Mouse (Mus musculus) G1E (cell line): ENCODE measurements around the gene Cadm1. TPM values are rescaled to one million over a fixed set of nuclear protein-coding genes. Genes with fewer than 3 reads are reported as not detected.

Source experiments
- ATAC-seq: 2 replicates; pipeline ENCODE4 v1.8.0; 2016; ENCODE audit warnings: mild to moderate bottlenecking; ENCODE audit not compliant: insufficient number of reproducible peaks, poor library complexity, low FRiP score, severe bottlenecking; ENCODE audit errors: extremely low read depth
- DNase-seq: peaks from one replicate; pipeline ENCODE4 v3.0.0; 2012; ENCODE audit warnings: low spot score
- H3K27me3 ChIP-seq: 2 replicates; pipeline ENCODE4 v1.6.1; 2012; ENCODE audit warnings: mild to moderate bottlenecking, low read length, inconsistent platforms; ENCODE audit not compliant: insufficient read depth
- H3K36me3 ChIP-seq: replicated peaks from 2 replicates; pipeline ENCODE3; 2012; ENCODE audit warnings: mild to moderate bottlenecking, inconsistent platforms
- H3K4me1 ChIP-seq: 2 replicates; pipeline ENCODE4 v1.6.1; 2012; ENCODE audit warnings: low read depth, low read length, inconsistent platforms, mixed read lengths; ENCODE audit not compliant: insufficient read depth
- H3K4me3 ChIP-seq: 2 replicates; pipeline ENCODE4 v1.5.1; 2012; ENCODE audit warnings: low read depth, mild to moderate bottlenecking, inconsistent platforms, low read length, moderate library complexity, mixed read lengths
- H3K9me3 ChIP-seq: replicated peaks from 2 replicates; pipeline ENCODE4 v1.6.1; 2012; ENCODE audit warnings: inconsistent platforms
- CTCF ChIP-seq: IDR thresholded peaks from 2 replicates; pipeline ENCODE4 v1.5.1; 2012; ENCODE audit warnings: low read depth, low read length, inconsistent platforms, mixed read lengths
- GATA1 ChIP-seq: IDR thresholded peaks from 2 replicates; pipeline ENCODE4 v1.6.1; 2012; ENCODE audit warnings: borderline replicate concordance, low read length, inconsistent platforms, mixed read lengths
- GATA2 ChIP-seq: IDR thresholded peaks from 2 replicates; pipeline ENCODE4 v1.6.1; 2012; ENCODE audit warnings: low read depth, low read length, inconsistent platforms, borderline replicate concordance
- POLR2AphosphoS5 ChIP-seq: IDR thresholded peaks from 2 replicates; pipeline ENCODE4 v1.6.1; 2012; ENCODE audit warnings: low read depth, low read length, inconsistent platforms; ENCODE audit not compliant: insufficient replicate concordance
- TAL1 ChIP-seq: conservative IDR thresholded peaks from 2 replicates; pipeline ENCODE4 v1.6.1; 2012; ENCODE audit warnings: low read depth, low read length, inconsistent platforms, mixed read lengths
- polyA plus RNA-seq: library from polyadenylated mRNA; stranded (reverse); fragments of >175 nt; gene quantifications from 2 replicates; pipeline ENCODE4 v1.2.3, GENCODE M21; 2012
- total RNA-seq, 2 experiments: library from RNA; stranded (forward) in 1 of 2; stranded (reverse) in 1 of 2; fragments of 200-1000 nt in 1 of 2; fragments of >200 nt in 1 of 2; fragmentation: Nextera tagmentation in 1 of 2; gene quantifications; 2 replicates each; pipeline ENCODE4 v1.2.3; 2014 to 2017

The Cadm1 gene
- total and polyA plus RNA-seq, 3 experiments = 0.38 TPM; not detected in 2

DNA sequence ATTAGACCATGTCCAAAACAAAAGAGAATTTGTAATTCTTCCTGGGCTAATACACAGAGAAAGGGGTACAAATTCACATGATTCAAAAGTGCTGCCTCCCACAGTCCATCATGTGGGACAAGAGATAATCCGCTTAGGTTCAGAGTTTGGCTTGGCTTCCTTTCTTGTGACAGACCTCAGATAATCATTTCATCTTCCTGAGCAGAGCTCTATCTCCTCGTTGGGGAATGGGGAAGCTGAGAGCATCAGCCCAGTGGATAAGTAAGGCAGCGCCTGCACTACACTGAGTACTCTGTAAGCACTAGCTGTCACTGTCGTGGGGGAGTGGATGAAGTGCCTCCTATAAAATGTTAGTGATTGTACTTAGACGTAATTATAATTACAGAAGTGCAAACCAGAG is 35.1 kb downstream of the Cadm1 start:
- DNase-seq = no peak
- H3K36me3 ChIP-seq = no peaks in the 10 kb centered on the region
- H3K4me3 ChIP-seq = no peak overlapping the region
- no peaks in the 10 kb centered on the region for H3K4me1 ChIP-seq
- H3K9me3 ChIP-seq = peaks cover 5% of the 10 kb centered on the region; the same call in 1 of the 2 replicates
- ATAC-seq = no peak
- TF ChIP-seq CTCF = no peak
- no peaks in the 10 kb centered on the region for H3K27me3 ChIP-seq

DNA sequence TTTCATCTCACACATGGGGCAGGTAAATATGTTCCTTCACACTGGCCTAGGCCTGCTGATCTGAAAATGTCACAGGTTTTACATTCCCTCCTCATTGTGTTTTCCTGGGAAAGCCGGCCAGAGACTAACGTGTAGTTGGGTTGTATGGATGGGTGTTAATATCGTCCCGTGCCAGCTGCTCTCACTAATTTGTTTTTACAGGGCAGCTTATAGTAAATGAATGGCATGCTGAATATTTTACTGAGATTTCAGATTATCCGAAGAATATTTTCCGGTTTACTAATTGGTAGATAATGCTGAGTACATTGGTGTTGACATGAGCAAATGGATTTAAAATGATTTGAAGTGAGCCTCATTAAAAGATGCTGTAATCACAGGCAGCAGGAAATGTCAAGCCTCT is 37.9 kb downstream of the Cadm1 start:
- Histone ChIP-seq H3K4me3 (no peak overlapping the region), H3K36me3 (no peaks in the 10 kb centered on the region), H3K9me3 (peaks cover 9% of the 10 kb centered on the region), H3K4me1 (no peaks in the 10 kb centered on the region), H3K27me3 (no peaks in the 10 kb centered on the region)
- ATAC-seq (no peak), DNase-seq (no peak)
- no peak for TF ChIP-seq POLR2AphosphoS5
- TF ChIP-seq CTCF = no peak
- no peak for TF ChIP-seq TAL1
- no peak for TF ChIP-seq GATA2

DNA sequence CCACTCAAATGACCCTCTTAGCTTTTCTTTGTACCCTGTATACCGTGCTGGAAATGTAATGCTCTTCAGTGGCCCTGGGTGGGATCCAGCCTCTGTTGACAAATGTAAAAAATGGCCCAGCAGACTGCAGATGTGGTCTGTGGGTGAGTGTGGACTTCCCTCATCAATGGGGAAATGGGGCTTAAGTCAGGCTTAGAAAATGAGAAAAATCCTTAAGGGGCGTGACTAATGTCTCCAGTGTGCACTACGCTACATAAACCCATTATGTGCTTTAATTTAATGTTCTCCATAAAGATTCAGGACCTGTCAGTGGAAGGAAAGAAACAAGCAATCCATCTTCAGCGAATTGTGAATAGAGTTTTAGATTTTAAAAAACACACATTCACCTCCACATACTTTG is 40.2 kb downstream of the Cadm1 start:
- TF ChIP-seq GATA2 (no peak), POLR2AphosphoS5 (no peak), TAL1 (no peak), GATA1 (no peak), CTCF (no peak)
- no peak for ATAC-seq
- H3K27me3 ChIP-seq = no peaks in the 10 kb centered on the region

DNA sequence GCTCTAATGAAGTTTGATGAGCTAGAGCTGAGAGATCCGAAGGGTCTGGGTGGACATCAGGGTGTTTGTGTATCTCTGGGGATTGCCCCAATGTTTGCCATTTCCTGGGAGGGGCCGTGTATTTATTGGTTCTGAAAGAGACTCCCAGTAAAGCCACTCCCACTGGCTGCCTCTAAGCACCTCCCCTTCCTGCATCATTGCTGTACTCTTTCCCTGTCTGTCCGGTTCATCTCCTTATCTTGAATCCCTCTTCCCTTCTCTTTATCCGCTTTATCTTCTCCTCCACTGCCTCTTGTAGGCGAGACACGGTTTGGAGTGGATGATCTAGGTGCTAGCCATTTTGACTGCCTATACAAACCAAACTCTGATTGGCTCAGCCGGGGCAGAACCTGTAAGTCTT is 41.5 kb downstream of the Cadm1 start:
- Histone ChIP-seq H3K27me3 (no peaks in the 10 kb centered on the region), H3K36me3 (no peaks in the 10 kb centered on the region), H3K4me1 (no peaks in the 10 kb centered on the region), H3K9me3 (peaks cover 5% of the 10 kb centered on the region), H3K4me3 (no peak overlapping the region)
- no peak for DNase-seq
- ATAC-seq = no peak
- TF ChIP-seq POLR2AphosphoS5 = no peak
- TF ChIP-seq GATA1 = no peak
- no peak for TF ChIP-seq GATA2
- no peak for TF ChIP-seq CTCF
- TF ChIP-seq TAL1 = no peak

More for the DNA sequence above, 40.2 kb downstream of the Cadm1 start:
- peaks cover 6% of the 10 kb centered on the region for H3K9me3 ChIP-seq
- no peak overlapping the region for H3K4me3 ChIP-seq
- no peaks in the 10 kb centered on the region for H3K36me3 ChIP-seq
- no peaks in the 10 kb centered on the region for H3K4me1 ChIP-seq
- no peak for DNase-seq

DNA sequence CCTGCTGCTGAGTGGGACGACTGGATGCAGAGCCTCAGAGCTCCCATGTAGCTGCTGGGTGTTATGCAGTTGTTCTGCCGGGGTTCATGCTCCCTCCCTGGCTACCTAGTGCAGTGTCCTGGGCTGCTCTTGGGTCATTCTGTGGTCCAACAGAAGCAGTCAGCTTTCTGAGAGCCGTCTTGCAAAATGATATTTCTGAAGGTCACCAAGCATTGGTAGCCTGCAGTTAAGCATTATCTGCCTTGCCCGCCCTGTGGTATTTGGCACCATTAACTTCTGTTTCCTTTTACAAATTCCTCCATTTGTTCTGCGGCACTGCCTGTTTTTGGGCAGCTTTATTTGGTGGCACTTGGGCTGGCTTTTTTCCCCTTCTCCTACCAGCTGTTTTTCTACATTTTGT is 42.2 kb downstream of the Cadm1 start:
- ATAC-seq = no peak
- no peak overlapping the region for H3K4me3 ChIP-seq

DNA sequence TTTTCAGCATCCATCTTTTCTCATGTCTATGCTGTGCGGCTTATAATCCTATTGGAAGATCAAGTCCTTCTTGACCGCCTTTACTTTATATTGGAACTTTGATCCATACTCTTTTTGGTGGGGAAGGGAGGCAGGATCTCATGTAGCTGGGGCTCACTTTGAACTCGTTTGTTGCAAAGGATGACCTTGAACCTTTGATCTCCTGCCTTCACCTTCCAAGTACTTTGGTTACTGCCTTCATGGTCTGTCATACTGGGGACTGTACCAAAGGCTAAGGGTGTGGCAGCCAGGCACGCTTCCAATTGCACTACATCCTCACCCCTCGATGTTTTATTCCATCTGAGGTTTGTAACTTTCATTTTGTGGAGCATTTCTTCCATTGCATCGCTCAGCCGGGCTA is 43.5 kb downstream of the Cadm1 start:
- TF ChIP-seq POLR2AphosphoS5 = no peak
- TF ChIP-seq TAL1 = no peak
- no peak for TF ChIP-seq CTCF
- no peak for TF ChIP-seq GATA2
- Histone ChIP-seq H3K4me1 (no peaks in the 10 kb centered on the region), H3K36me3 (no peaks in the 10 kb centered on the region), H3K27me3 (no peaks in the 10 kb centered on the region), H3K9me3 (peaks cover 5% of the 10 kb centered on the region), H3K4me3 (no peak overlapping the region)
- DNase-seq = no peak
- ATAC-seq = no peak

More for the DNA sequence above, 42.2 kb downstream of the Cadm1 start:
- Histone ChIP-seq H3K4me1 (no peaks in the 10 kb centered on the region), H3K9me3 (peaks cover 5% of the 10 kb centered on the region), H3K27me3 (no peaks in the 10 kb centered on the region), H3K36me3 (no peaks in the 10 kb centered on the region)
- DNase-seq = no peak
- TF ChIP-seq POLR2AphosphoS5 = no peak
- no peak for TF ChIP-seq GATA2
- no peak for TF ChIP-seq CTCF
- TF ChIP-seq GATA1 = no peak
- no peak for TF ChIP-seq TAL1

DNA sequence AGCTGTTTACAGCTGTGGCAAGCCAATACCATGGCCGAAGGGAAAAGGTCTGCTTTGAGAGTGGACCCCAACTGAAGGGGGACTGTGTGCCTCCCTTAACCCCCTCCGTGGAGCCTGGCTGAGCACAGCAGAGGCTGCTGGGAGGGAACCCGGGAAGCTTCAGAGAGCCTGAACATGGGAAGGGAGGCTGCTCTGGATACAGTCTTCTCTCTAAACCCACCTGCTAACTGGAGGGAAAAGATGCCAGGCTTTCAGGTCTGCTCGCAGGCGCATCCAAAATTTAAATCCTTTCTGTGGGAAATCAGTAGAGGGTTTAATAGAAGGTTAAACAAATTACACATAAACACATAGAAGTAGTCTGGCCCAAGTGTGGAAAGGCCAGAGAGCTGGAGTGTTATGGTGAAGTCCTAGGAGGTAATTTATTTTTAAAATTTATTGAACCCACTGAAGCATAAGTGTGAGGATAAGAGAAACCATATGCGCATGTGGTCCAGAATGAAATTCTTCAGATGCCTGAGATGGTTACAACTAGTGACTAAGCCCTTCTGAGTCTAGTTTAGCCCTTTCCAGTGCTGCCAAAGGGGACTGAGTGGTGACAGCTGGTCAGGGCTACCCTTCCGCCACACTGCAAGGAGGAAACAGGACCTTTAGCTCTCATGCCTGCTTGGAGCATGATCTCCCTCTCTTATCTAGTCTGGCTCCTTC is 44.9 kb downstream of the Cadm1 start:
- Histone ChIP-seq H3K4me1 (no peaks in the 10 kb centered on the region), H3K36me3 (no peaks in the 10 kb centered on the region), H3K9me3 (peaks cover 7% of the 10 kb centered on the region), H3K27me3 (no peaks in the 10 kb centered on the region), H3K4me3 (no peak overlapping the region)
- TF ChIP-seq POLR2AphosphoS5 = no peak
- TF ChIP-seq GATA2 = no peak
- no peak for TF ChIP-seq TAL1
- no peak for TF ChIP-seq CTCF
- no peak for TF ChIP-seq GATA1
- ATAC-seq (no peak), DNase-seq (no peak)
